Mouse (Mus musculus): ENCODE data around the gene Cacna1c.

GRCm38 (mm10) chr6:118847751-118848150 lies 348.5 kb downstream of the Cacna1c start:
- TF ChIP-seq POLR2AphosphoS2 (IDR thresholded peaks at IDR 0.05; ENCODE audit: insufficient read length, low read depth): no peak
- no peak for TF ChIP-seq POLR2A (IDR thresholded peaks at IDR 0.05; ENCODE audit: insufficient read length, low read depth)
- no peak for TF ChIP-seq E2F4 (IDR thresholded peaks at IDR 0.05; ENCODE audit: insufficient read depth)
- TF ChIP-seq TCF3 (IDR thresholded peaks at IDR 0.05; ENCODE audit: insufficient read length, low read depth): no peak
- no peak for TF ChIP-seq SRF (IDR thresholded peaks at IDR 0.05; ENCODE audit: control insufficient read depth, insufficient read length, low read depth)

Data from myocyte (in vitro differentiated cells).